Mouse (Mus musculus) limb, embryonic 12.5 days (tissue): ENCODE measurements at regions not wholly inside any gene's neighbourhood (a gene's known extent, or its start where the extent isn't known, plus 50 kb on each side); places are given as distances from the start of the nearest gene placed in this dataset.
"Not testable (repeated sequence)": the region's sequence is repeated elsewhere in the genome, so short reads cannot be mapped to it uniquely, and the experiment has no call there.

ENCODE experiments used
- ATAC-seq: fragments of 200-750 bp; cut with Nextera tagmentation; 2 replicates; pipeline ENCODE4 v1.8.0; 2017; ENCODE audit warnings: low read depth, moderate TSS enrichment; ENCODE audit not compliant: insufficient number of reproducible peaks, insufficient read depth, low FRiP score, low TSS enrichment
- H3K27ac ChIP-seq: fragments of 300-500 bp; sonication (generic); 2 replicates; pipeline ENCODE4 v1.5.1; 2016; ENCODE audit warnings: mild to moderate bottlenecking, moderate library complexity
- H3K27me3 ChIP-seq: fragments of 300-500 bp; sonication (generic); 2 replicates; pipeline ENCODE4 v1.6.1; 2016; ENCODE audit warnings: mild to moderate bottlenecking, moderate library complexity
- H3K36me3 ChIP-seq: fragments of 300-500 bp; sonication (generic); 2 replicates; pipeline ENCODE4 v1.6.1; 2016; ENCODE audit warnings: mild to moderate bottlenecking, moderate library complexity
- H3K4me1 ChIP-seq: fragments of 300-500 bp; sonication (generic); replicated peaks from 2 replicates; pipeline ENCODE4 v1.6.1; 2016
- H3K4me2 ChIP-seq: fragments of 300-500 bp; sonication (generic); 2 replicates; pipeline ENCODE4 v1.6.1; 2016; ENCODE audit warnings: mild to moderate bottlenecking, moderate library complexity
- H3K4me3 ChIP-seq: fragments of 300-500 bp; sonication (generic); replicated peaks from 2 replicates; pipeline ENCODE4 v1.5.1; 2016; ENCODE audit warnings: mild to moderate bottlenecking
- H3K9ac ChIP-seq: fragments of 300-500 bp; sonication (generic); replicated peaks from 2 replicates; pipeline ENCODE4 v1.6.1; 2016; ENCODE audit warnings: mild to moderate bottlenecking, moderate library complexity
- H3K9me3 ChIP-seq: fragments of 300-500 bp; sonication (generic); 2 replicates; pipeline ENCODE4 v1.6.1; 2016; ENCODE audit warnings: mild to moderate bottlenecking, moderate library complexity
- WGBS: fragments of 180-500 bp; shearing (Covaris S2); methylation state at CpG from one replicate; pipeline ENCODE4 v1.1.7; 2016; 5-methylcytosine and 5-hydroxymethylcytosine counted together

- WGBS = 6% methylated on average over 4 of the region's 4 CpGs
- H3K4me1 ChIP-seq = peaks cover 41% of the 10 kb centered on the region
- no peaks in the 10 kb centered on the region for H3K9me3 ChIP-seq
- ATAC-seq = no peak
- no peak overlapping the region for H3K4me3 ChIP-seq
- no peaks in the 10 kb centered on the region; the same call in 1 of the 2 replicates for H3K27me3 ChIP-seq
- no peaks in the 10 kb centered on the region for H3K36me3 ChIP-seq
- H3K4me2 ChIP-seq = no peak overlapping the region
- H3K9ac ChIP-seq = no peak overlapping the region
- 0 out of 2 replicates have a peak overlapping the region, but pooled peaks have one; percentile 20 for H3K27ac ChIP-seq
Observed at GRCm38 (mm10) chr6:84318774-84319173, 274.9 kb downstream of the Cyp26b1 start.

GRCm38 (mm10) chr6:84317026-84317425, 276.7 kb downstream of the Cyp26b1 start:
- no peak for ATAC-seq
- H3K36me3 ChIP-seq = no peaks in the 10 kb centered on the region
- no peaks in the 10 kb centered on the region for H3K9me3 ChIP-seq
- no peak overlapping the region for H3K4me3 ChIP-seq
- H3K9ac ChIP-seq = no peak overlapping the region
- no peaks in the 10 kb centered on the region; the same call in 1 of the 2 replicates for H3K27me3 ChIP-seq
- H3K4me2 ChIP-seq = no peak overlapping the region
- peaks cover 48% of the 10 kb centered on the region for H3K4me1 ChIP-seq
- WGBS = 77% methylated on average over 1 of the region's 1 CpGs
- no peak overlapping the region for H3K27ac ChIP-seq

GRCm38 (mm10) chr6:84315175-84315912, 278.4 kb downstream of the Cyp26b1 start:
- Histone ChIP-seq H3K27ac (no peak overlapping the region), H3K4me2 (no peak overlapping the region), H3K27me3 (no peaks in the 10 kb centered on the region), H3K36me3 (no peaks in the 10 kb centered on the region), H3K4me3 (no peak overlapping the region), H3K9me3 (no peaks in the 10 kb centered on the region), H3K9ac (no peak overlapping the region), H3K4me1 (peaks cover 62% of the 10 kb centered on the region)
- 60% methylated on average over 8 of the region's 8 CpGs for WGBS
- ATAC-seq = no peak

GRCm38 (mm10) chr6:84313797-84314196, 279.9 kb downstream of the Cyp26b1 start:
- H3K9me3 ChIP-seq = no peaks in the 10 kb centered on the region
- H3K36me3 ChIP-seq = no peaks in the 10 kb centered on the region
- H3K9ac ChIP-seq = no peak overlapping the region
- peaks cover 54% of the 10 kb centered on the region for H3K4me1 ChIP-seq
- no peak overlapping the region for H3K27ac ChIP-seq
- no peak for ATAC-seq
- H3K27me3 ChIP-seq = no peaks in the 10 kb centered on the region
- no peak overlapping the region for H3K4me2 ChIP-seq
- 43% methylated on average over 4 of the region's 4 CpGs for WGBS
- H3K4me3 ChIP-seq = no peak overlapping the region

GRCm38 (mm10) chr6:84310635-84311241, 283.0 kb downstream of the Cyp26b1 start:
- Histone ChIP-seq H3K4me1 (peaks cover 48% of the 10 kb centered on the region), H3K4me2 (0 out of 2 replicates have a peak overlapping the region, but pooled peaks have one; percentile 8), H3K27ac (peak overlapping the region; percentile 45), H3K9me3 (no peaks in the 10 kb centered on the region), H3K36me3 (no peaks in the 10 kb centered on the region), H3K27me3 (no peaks in the 10 kb centered on the region; the same call in 1 of the 2 replicates), H3K9ac (0 out of 2 replicates have a peak overlapping the region, but pooled peaks have one; percentile 23), H3K4me3 (no peak overlapping the region)
- WGBS = 17% methylated on average over 9 of the region's 9 CpGs
- ATAC-seq = no peak; the same call in 1 of the 2 replicates

GRCm38 (mm10) chr6:84307556-84307955, 286.2 kb downstream of the Cyp26b1 start:
- WGBS = 87% methylated on average over 3 of the region's 3 CpGs

GRCm38 (mm10) chr6:84306585-84306984, 287.1 kb downstream of the Cyp26b1 start:
- H3K4me3 ChIP-seq = no peak overlapping the region
- H3K4me1 ChIP-seq = peaks cover 20% of the 10 kb centered on the region
- no peak overlapping the region for H3K27ac ChIP-seq
- no peaks in the 10 kb centered on the region for H3K9me3 ChIP-seq
- no peaks in the 10 kb centered on the region; the same call in 1 of the 2 replicates for H3K27me3 ChIP-seq
- no peak overlapping the region for H3K4me2 ChIP-seq
- H3K36me3 ChIP-seq = no peaks in the 10 kb centered on the region
- 35% methylated on average over 13 of the region's 13 CpGs for WGBS
- ATAC-seq = no peak
- H3K9ac ChIP-seq = no peak overlapping the region

More at GRCm38 (mm10) chr6:84307556-84307955, 286.2 kb downstream of the Cyp26b1 start:
- Histone ChIP-seq H3K36me3 (no peaks in the 10 kb centered on the region), H3K27ac (no peak overlapping the region), H3K4me1 (peaks cover 30% of the 10 kb centered on the region), H3K27me3 (no peaks in the 10 kb centered on the region; the same call in 1 of the 2 replicates), H3K4me3 (no peak overlapping the region), H3K9me3 (no peaks in the 10 kb centered on the region), H3K9ac (no peak overlapping the region), H3K4me2 (no peak overlapping the region)
- no peak for ATAC-seq

- ATAC-seq = no peak
- WGBS = 90% methylated on average over 3 of the region's 3 CpGs
- Histone ChIP-seq H3K9ac (no peak overlapping the region), H3K27ac (no peak overlapping the region), H3K4me2 (no peak overlapping the region), H3K4me1 (peaks cover 6% of the 10 kb centered on the region), H3K9me3 (no peaks in the 10 kb centered on the region), H3K27me3 (no peaks in the 10 kb centered on the region; the same call in 1 of the 2 replicates), H3K36me3 (no peaks in the 10 kb centered on the region), H3K4me3 (no peak overlapping the region)
Observed at GRCm38 (mm10) chr6:84305093-84305492, 288.6 kb downstream of the Cyp26b1 start.

GRCm38 (mm10) chr6:84302916-84303315, 290.8 kb downstream of the Cyp26b1 start:
- H3K4me2 ChIP-seq, ATAC-seq, H3K27me3 ChIP-seq, H3K4me3 ChIP-seq, H3K9me3 ChIP-seq, H3K9ac ChIP-seq, H3K4me1 ChIP-seq, H3K27ac ChIP-seq, H3K36me3 ChIP-seq: not testable (repeated sequence)
- WGBS = 76% methylated on average over 3 of the region's 3 CpGs

GRCm38 (mm10) chr6:84299936-84300335, 291.5 kb downstream of the Dysf start:
- H3K4me2 ChIP-seq = no peak overlapping the region
- H3K4me3 ChIP-seq = no peak overlapping the region
- no peaks in the 10 kb centered on the region for H3K36me3 ChIP-seq
- 0 out of 2 replicates have a peak, but pooled peaks cover 4% of the 10 kb centered on the region for H3K9me3 ChIP-seq
- 89% methylated on average over 2 of the region's 2 CpGs for WGBS
- no peak for ATAC-seq
- H3K4me1 ChIP-seq = no peaks in the 10 kb centered on the region
- no peaks in the 10 kb centered on the region for H3K27me3 ChIP-seq
- no peak overlapping the region for H3K27ac ChIP-seq
- H3K9ac ChIP-seq = no peak overlapping the region

- H3K9ac ChIP-seq = no peak overlapping the region
- no peak overlapping the region for H3K4me3 ChIP-seq
- H3K27me3 ChIP-seq = no peaks in the 10 kb centered on the region
- no peak overlapping the region for H3K27ac ChIP-seq
- H3K4me2 ChIP-seq = no peak overlapping the region
- H3K9me3 ChIP-seq = 0 out of 2 replicates have a peak, but pooled peaks cover 4% of the 10 kb centered on the region
- H3K4me1 ChIP-seq = no peaks in the 10 kb centered on the region
- H3K36me3 ChIP-seq = no peaks in the 10 kb centered on the region
- no peak for ATAC-seq
Observed at GRCm38 (mm10) chr6:84299146-84299545, 290.8 kb downstream of the Dysf start.
